Mouse (Mus musculus) embryonic facial prominence, embryonic 15.5 days (tissue): ENCODE measurements around the gene Gm13305. TPM values are rescaled to one million over a fixed set of nuclear protein-coding genes. Genes with fewer than 3 reads are reported as not detected.
"Not testable (repeated sequence)": the region's sequence is repeated elsewhere in the genome, so short reads cannot be mapped to it uniquely, and the experiment has no call there.

Source experiments
- ATAC-seq: fragments of 200-750 bp; cut with Nextera tagmentation; 2 replicates; pipeline ENCODE4 v1.8.0; 2017; ENCODE audit warnings: low read depth, moderate TSS enrichment; ENCODE audit not compliant: insufficient number of reproducible peaks, low FRiP score, low TSS enrichment
- H3K27ac ChIP-seq: fragments of 300-500 bp; sonication (generic); replicated peaks from 2 replicates; pipeline ENCODE4 v1.5.1; 2015; ENCODE audit warnings: mild to moderate bottlenecking, inconsistent platforms
- H3K27me3 ChIP-seq: fragments of 300-500 bp; sonication (generic); 2 replicates; pipeline ENCODE4 v1.6.1; 2015; ENCODE audit warnings: inconsistent platforms
- H3K36me3 ChIP-seq: fragments of 300-500 bp; sonication (generic); 2 replicates; pipeline ENCODE4 v1.6.1; 2015; ENCODE audit warnings: mild to moderate bottlenecking, inconsistent platforms
- H3K4me1 ChIP-seq: fragments of 300-500 bp; sonication (generic); 2 replicates; pipeline ENCODE4 v1.6.1; 2015; ENCODE audit warnings: inconsistent platforms
- H3K4me2 ChIP-seq: fragments of 300-500 bp; sonication (generic); replicated peaks from 2 replicates; pipeline ENCODE4 v1.6.1; 2015; ENCODE audit warnings: mild to moderate bottlenecking, inconsistent platforms
- H3K4me3 ChIP-seq: fragments of 300-500 bp; sonication (generic); replicated peaks from 2 replicates; pipeline ENCODE4 v1.5.1; 2015; ENCODE audit warnings: mild to moderate bottlenecking, inconsistent platforms
- H3K9ac ChIP-seq: fragments of 300-500 bp; sonication (generic); 2 replicates; pipeline ENCODE4 v1.6.1; 2015; ENCODE audit warnings: inconsistent platforms
- H3K9me3 ChIP-seq: fragments of 300-500 bp; sonication (generic); replicated peaks from 2 replicates; pipeline ENCODE4 v1.6.1; 2016; ENCODE audit warnings: inconsistent platforms
- WGBS: fragments of 180-500 bp; shearing (Covaris S2); methylation state at CpG from one replicate; pipeline ENCODE4 v1.1.7; 2015; 5-methylcytosine and 5-hydroxymethylcytosine counted together
- polyA plus RNA-seq: library from polyadenylated mRNA; unstranded; fragments of >200 nt; fragmentation: Nextera tagmentation; extraction: Ambion mirVana; gene quantifications from 2 replicates; pipeline ENCODE4 v1.2.1, GENCODE M21; 2015

Gene Gm13305
- 0.63 and 1.5 TPM in 2 replicates for polyA plus RNA-seq

DNA sequence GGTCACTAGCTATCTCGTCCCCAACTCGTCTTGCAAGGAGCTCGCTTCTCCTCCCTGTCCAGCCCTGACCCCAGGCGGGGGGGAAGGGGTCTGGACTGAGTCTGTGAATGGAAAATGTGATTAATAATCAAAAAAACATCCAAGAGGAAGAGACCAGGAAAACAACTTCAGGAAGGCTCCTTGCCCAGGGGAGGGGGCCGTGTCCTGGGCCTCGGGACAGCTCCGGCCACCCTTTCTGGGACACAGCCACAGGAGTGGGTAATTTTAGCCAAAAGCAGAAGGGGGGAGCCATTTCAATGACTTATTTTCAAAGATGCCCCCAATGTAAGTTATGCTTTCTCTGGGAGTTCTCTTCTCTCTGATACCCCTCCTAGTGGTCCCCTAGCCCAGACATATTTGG lies at the start of gene Gm13305:
Gene Gm13305 (minus strand): TSS at position 101 of the 400 bp plus-strand sequence.
- H3K9me3 ChIP-seq, H3K36me3 ChIP-seq, H3K27ac ChIP-seq, H3K4me3 ChIP-seq, H3K9ac ChIP-seq, H3K4me2 ChIP-seq, H3K27me3 ChIP-seq, H3K4me1 ChIP-seq, ATAC-seq: not testable (repeated sequence)
- no CpG with 5 or more reads among the region's 7 CpGs for WGBS

DNA sequence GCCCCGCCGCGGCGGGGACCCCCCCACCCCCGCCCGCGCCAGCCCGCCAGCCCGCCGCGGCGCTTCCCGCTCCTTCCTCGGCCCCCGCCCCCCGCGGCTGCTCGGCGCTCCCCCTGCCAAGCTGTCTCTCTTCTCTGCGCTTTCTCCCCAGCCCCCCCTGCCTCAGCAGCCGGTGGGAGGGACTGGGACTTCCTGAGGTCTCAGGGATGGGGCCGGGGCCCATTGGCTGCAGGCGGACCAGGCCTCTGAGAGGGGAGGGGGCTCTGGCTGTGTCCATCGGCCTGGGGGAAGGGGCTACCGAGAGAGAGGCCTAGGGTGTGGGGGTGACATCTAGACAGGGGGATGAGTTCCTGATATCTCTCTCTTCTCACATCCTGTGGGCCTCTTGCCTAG lies 16.6 kb upstream of the Gm13305 start:
- H3K4me3 ChIP-seq, H3K9ac ChIP-seq, H3K27me3 ChIP-seq, H3K27ac ChIP-seq, H3K36me3 ChIP-seq, H3K9me3 ChIP-seq, ATAC-seq, H3K4me2 ChIP-seq, H3K4me1 ChIP-seq: not testable (repeated sequence)
- WGBS, result no CpG with 5 or more reads among the region's 25 CpGs

DNA sequence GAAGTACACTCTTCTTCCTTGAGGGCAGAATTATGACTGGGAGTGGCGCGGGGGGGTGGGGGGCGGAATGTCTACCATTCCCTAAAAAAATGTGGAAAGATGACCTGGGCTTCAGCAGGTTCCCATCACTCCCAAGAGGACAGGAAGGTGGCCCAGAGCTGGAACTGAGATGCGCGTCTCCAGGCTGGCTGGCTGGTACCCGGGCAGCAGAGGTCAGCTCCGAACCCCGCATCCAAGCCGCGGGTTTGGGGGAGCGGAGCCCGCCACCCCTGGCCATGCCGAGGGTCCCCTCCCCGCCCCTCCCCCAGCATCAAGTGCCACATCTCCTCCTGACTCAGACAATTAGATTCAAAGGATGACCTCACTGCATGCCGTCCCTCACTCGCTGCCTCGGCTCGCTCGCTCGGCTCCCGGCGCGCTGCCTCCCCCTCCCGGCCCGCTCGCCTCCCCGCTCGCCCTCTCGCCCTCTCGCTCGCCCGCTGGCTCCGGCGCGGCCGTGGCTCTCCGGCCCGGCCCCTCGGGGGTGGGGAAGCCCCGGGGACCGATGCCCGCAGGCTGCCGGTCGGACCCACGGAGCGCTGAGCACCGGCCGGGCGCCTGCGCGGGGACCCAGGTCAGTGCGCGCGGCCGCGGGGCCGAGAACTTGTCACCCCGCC lies 16.0 kb upstream of the Gm13305 start:
- not testable (repeated sequence) for H3K4me3 ChIP-seq, H3K4me2 ChIP-seq, H3K27ac ChIP-seq, ATAC-seq, H3K4me1 ChIP-seq, H3K36me3 ChIP-seq, H3K9ac ChIP-seq, H3K27me3 ChIP-seq, H3K9me3 ChIP-seq
- no CpG with 5 or more reads among the region's 58 CpGs for WGBS

DNA sequence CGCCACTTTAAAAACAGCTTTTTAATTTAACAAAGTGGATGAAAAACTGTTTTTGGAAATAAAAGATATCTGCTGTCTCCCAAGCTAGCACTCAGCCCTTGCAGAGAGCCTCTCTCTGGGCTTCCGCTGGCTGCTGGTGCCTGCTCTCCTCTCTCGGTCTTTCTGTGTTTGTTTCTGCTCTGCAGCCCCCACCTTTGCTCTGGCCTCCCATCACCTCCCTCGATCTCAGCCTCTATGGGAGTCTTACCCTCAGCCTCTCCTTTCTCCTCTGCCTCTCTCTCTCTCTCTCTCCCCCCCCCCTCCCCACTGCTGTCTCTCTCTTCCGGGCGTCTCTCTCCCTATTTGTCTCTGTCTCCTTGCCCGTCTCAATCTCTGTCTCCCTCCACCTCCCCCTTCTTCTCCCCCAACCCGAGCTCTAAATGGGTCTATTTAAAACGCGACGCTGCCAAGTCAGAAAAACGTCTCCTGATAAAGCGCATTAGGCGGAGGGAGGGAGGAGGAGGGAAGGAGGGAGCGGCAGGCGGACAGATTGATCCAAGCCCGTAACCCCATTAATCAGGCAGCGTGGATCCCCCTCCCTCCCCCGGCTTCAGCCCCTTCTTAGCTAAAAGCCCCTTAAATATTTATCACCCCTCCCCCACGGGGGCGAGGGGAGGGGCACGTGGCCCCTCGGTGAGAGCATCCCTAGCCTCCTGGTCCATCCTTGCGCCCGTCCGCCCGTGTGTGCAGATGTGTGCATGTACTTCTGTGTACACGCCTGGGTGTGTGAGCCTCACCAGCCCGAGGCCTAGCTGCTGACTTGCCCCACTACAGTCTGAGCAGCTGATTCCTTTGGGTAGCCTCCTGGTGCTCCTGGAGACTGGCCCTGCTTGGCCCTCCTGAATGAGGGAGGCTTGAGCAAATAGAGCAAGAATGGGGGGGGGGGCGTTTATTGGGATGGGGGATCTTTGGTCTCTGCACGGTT lies 15.1 kb upstream of the Gm13305 start:
- H3K4me1 ChIP-seq, H3K9me3 ChIP-seq, H3K4me3 ChIP-seq, ATAC-seq, H3K27me3 ChIP-seq, H3K9ac ChIP-seq, H3K36me3 ChIP-seq, H3K27ac ChIP-seq, H3K4me2 ChIP-seq: not testable (repeated sequence)
- no CpG with 5 or more reads among the region's 31 CpGs for WGBS

DNA sequence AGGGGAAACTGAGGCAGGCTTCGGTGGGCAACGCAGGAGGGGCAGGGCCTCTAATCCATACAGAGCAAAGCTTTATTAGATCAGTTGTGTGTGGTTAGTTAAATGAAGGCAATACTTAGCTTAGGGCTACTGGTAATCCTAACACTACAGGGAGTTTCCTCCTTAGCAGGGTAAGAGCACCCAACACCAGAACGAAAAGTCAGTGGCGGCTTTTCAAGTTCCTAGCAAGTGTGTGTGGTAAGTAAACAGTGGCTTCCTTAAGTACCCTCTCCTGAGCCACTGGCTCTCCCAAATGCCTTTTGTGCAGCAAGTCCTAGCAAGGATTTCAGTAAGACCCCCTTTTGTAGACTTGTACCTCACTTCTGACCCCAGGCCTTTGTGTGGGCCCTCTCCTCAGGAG lies 9.8 kb upstream of the Gm13305 start:
- H3K9me3 ChIP-seq, ATAC-seq, H3K27me3 ChIP-seq, H3K9ac ChIP-seq, H3K4me1 ChIP-seq, H3K27ac ChIP-seq, H3K36me3 ChIP-seq, H3K4me3 ChIP-seq, H3K4me2 ChIP-seq: not testable (repeated sequence)
- no CpG with 5 or more reads among the region's 4 CpGs for WGBS

DNA sequence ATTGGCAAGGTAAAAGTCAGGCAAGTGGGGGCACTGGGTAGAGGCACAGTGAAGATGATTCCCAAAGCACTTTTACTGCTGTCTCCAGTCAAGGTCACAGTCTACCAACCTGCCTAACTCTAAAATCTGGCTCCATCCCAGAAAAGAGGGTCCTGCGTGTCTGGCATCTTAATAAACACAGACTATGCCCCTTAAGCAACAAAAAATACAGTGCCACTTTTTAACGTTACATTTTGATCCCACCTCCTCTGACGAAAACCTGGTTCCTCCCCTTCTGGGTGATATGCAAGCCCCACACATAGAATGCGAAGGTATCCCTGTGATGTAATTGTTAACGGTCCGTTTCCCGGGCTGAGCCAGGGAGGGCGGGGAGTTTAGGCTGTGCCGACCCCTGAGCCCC lies 15.3 kb downstream of the Gm13305 start, which contains the start of gene Gm13306:
Gene Gm13306 (plus strand): TSS at position 301 of the 400 bp plus-strand sequence.
- H3K4me3 ChIP-seq, H3K4me1 ChIP-seq, H3K4me2 ChIP-seq, ATAC-seq, H3K27ac ChIP-seq, H3K9ac ChIP-seq, H3K27me3 ChIP-seq, H3K9me3 ChIP-seq, H3K36me3 ChIP-seq: not testable (repeated sequence)
- WGBS, result no CpG with 5 or more reads among the region's 9 CpGs

DNA sequence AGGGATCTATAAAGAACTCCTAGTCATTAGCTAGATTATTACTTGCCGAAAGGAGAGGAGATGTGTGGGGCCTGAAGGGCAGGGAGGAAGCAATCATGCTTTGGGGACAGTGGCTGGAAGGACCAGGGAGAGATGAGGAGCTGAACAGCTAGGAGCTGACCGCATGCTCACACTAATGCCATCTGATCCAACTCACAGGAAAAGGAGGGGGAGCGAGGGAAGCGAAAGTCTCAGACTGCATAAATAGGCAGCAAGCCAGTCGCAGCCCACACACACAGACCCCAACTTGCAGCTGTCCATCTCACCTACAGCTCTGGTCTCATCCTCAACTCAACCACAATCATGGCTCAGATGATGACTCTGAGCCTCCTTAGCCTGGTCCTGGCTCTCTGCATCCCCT lies 53.9 kb downstream of the Gm13305 start, which contains the start of gene Gm13304:
Gene Gm13304 (plus strand): TSS at position 301 of the 400 bp plus-strand sequence.
- WGBS, result no CpG with 5 or more reads among the region's 5 CpGs
- not testable (repeated sequence) for ATAC-seq, H3K27ac ChIP-seq, H3K9me3 ChIP-seq, H3K4me2 ChIP-seq, H3K4me3 ChIP-seq, H3K36me3 ChIP-seq, H3K4me1 ChIP-seq, H3K27me3 ChIP-seq, H3K9ac ChIP-seq

Other genes starting within 250 kb of the Gm13305 start
- gene Gm20878, start 227.0 kb downstream of the Gm13305 start, polyA plus RNA-seq, result 2.6 and 3.7 TPM in 2 replicates
- gene Fam205a4, start 202.5 kb downstream of the Gm13305 start, polyA plus RNA-seq, result 0.28 and 0.34 TPM in 2 replicates
- 0.11 and 0.22 TPM in 2 replicates for gene Gm21093, start 133.9 kb downstream of the Gm13305 start, polyA plus RNA-seq
- gene Gm3893, start 77.4 kb downstream of the Gm13305 start, polyA plus RNA-seq, result not detected in 2 replicates
- 11.0 and 23.4 TPM in 2 replicates for gene Gm13304, start 53.8 kb downstream of the Gm13305 start, polyA plus RNA-seq
- 0.77 and 0.93 TPM in 2 replicates for gene Gm13306, start 15.2 kb downstream of the Gm13305 start, polyA plus RNA-seq
- gene Gm10600, start 72.0 kb upstream of the Gm13305 start, polyA plus RNA-seq, result not detected in 2 replicates
- not detected in 2 replicates for gene Ccl21b, start 87.2 kb upstream of the Gm13305 start, polyA plus RNA-seq
- not detected in 2 replicates for gene Gm21953, start 125.7 kb upstream of the Gm13305 start, polyA plus RNA-seq
- not detected in 2 replicates for gene Fam205a3, start 149.7 kb upstream of the Gm13305 start, polyA plus RNA-seq